Mouse (Mus musculus) kidney, adult 18-20 months (tissue): ENCODE measurements around the gene Fbxl14.
"Not testable (repeated sequence)": the region's sequence is repeated elsewhere in the genome, so short reads cannot be mapped to it uniquely, and the experiment has no call there.

Source experiments
- DNase-seq: peaks from one replicate; pipeline ENCODE4 v3.0.0; 2021

Fbxl14 gene

DNA sequence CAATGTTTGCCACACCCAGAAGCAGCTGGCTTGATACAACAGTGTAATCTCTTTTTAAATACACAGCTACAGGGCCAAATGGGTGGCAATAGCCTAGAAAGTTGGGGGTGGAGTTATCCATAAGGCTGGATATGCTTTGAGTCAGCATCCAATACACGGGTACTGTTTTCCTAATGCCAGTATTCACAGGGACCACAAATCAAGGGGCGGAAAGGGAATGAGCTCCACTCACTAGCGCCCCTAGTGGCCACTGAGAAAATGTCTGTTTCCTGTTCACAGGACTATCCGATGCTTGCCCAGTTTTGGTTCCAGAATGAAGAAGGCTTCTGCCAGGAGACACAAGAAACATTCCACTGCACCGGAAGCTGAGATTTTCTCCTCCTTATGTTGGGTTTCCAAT lies 7.3 kb upstream of the Fbxl14 start:
- peak; percentile 76 for DNase-seq

DNA sequence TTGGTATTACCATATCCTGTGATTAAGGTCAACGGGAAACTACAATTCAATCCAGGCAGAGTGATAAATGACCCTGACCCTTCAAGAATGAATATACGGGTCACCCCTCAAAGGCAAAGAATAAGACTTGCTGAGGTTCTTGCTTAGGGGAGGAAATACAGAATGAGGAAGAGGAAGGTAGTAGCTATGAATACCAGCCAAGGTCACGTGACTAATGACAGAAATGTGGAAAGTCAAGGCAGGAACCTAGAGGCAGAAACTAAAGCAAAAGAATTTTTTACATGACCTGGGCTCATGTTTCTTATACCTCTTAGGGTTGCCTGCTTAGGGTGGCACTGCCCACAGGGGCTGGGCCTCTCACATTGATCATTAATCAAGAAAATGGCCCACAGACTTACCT lies 6.8 kb upstream of the Fbxl14 start:
- DNase-seq, result no peak

DNA sequence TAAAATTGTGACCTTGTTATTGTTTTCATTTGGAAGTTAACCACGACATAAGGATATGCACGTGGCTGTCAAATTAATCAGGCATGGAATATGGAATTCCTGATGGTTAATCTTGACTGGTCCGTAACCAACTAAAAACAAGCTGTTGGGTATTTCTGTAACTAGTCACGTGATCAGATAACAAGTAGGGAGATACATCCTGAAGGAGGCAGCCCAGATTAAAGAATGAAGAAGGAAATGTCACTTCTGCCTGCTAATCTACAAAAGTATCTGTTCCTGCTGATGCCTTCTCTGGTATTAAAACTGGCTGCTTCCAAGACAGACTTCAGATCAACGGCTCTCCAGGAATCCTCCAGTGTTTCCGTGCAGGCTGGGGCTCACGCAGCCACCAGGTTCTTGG lies 6.0 kb upstream of the Fbxl14 start:
- no peak for DNase-seq

DNA sequence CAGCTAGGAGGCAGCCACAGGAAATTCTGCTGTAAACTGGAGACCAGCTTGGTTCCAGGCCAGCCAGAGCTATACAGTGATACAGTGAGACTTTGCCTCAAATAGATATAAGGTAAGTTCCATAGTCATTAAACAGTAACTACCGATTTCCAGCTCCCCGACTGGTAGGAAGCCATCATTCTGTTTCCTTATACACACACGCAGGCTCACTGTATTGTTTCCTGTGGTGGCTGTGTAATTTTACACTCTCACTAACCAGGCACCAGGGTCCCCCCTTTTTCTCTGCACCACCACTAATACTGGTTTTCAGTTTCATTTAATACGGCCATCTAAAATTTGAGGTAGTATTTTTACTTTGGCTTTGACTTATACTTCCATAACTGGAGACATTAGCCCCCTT lies 5.5 kb upstream of the Fbxl14 start:
- no peak for DNase-seq

DNA sequence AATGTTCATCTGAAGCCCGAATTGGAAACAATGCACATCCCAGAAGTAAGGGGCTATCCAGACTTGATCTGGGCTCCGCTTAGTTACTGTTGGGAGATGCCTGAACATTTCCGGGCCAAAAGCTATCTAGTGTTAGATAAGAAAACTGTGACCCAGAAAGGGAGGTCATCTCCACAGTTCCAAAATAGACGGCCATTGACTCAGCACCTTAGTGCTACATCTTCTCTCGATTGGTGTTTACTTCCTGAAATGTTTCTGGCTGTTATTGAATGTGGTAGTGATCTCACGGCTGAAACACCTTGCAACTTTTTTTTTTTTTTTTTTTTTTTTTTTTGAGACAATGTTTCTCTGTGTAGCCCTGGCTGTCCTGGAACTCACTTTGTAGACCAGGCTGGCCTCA lies 3.5 kb upstream of the Fbxl14 start:
- DNase-seq, result no peak

DNA sequence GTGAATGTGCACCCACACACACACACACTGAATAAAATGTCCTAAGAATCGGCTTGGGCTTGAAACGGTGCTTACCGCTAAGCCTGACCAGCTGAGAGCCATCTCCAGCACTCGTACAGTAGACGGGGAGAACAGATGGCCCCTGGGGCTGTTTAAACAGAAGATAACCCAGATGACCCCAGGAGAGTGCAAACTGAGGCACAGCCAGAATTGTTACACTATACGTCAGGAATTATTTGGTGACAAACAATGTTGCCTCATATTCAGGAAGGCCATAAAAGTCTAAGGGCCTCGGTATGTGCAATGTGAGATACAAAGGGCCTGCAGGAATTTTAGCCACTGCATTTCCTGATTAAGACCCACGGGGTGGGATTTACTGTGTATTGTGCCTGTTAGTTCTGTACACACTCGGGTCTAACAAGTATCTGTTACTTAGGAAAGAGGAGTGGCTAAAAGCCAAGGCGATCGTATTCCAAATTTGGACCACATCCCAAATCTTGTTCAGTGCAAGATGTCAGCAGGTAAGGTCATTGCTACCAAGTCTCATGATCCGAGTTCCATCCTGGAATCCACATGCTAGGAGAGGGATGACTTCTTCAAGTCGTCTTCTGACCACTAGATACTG lies 1.7 kb upstream of the Fbxl14 start:
- DNase-seq, result no peak

DNA sequence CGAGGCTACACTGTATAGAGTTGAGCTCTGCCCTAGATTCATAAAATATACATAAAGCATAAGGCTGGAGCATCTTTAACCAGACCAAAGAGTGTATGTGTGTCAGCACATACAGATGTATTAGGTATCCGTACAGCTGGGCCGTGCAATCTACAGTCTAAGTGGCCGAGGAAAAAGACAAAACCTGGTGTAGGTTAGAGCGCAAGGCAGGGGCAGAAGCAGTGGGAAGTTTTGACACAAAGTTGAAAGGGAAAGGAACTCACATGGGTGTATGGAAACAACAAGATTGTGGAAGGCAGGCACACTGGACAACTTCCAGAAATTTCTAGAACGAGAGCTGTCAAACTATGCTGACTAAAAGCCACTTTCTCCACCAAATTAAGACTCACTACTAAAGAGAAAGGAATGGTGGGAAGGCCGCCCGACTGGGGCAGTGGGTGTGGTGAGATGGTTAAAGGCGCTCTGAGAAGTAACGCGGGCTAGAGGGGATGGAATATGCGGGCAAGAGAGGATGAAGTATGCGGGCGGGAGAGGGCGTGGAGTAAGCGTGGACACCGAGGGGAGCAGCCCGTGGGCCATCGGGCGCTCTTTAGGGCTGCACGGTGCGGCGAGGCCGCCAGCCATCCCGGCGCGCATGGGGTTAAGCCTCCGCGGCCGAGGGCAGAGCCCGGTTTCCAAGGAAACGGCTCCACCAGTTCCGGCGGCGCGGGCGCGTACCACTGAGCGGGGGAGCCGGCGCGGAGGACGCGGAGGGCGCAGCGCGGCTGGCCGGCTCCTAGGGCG lies 717 bp upstream of the Fbxl14 start:
- peak; percentile 94 for DNase-seq

DNA sequence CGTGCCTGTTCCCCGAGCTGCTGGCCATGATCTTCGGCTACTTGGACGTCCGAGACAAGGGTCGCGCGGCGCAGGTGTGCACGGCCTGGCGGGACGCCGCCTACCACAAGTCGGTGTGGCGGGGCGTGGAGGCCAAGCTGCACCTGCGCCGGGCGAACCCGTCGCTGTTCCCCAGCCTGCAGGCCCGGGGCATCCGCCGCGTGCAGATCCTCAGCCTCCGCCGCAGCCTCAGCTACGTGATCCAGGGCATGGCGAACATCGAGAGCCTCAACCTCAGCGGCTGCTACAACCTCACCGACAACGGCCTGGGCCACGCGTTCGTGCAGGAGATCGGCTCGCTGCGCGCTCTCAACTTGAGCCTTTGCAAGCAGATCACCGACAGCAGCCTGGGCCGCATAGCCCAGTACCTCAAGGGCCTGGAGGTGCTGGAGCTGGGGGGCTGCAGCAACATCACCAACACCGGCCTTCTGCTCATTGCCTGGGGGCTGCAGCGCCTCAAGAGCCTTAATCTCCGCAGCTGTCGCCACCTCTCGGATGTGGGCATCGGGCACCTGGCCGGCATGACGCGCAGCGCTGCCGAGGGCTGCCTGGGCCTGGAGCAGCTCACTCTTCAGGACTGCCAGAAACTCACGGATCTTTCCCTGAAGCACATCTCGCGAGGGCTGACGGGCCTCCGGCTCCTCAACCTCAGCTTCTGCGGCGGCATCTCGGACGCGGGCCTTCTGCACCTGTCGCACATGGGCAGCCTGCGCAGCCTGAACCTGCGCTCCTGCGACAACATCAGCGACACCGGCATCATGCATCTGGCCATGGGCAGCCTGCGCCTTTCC lies 623 bp downstream of the Fbxl14 start:
- DNase-seq, result peak; percentile 75

DNA sequence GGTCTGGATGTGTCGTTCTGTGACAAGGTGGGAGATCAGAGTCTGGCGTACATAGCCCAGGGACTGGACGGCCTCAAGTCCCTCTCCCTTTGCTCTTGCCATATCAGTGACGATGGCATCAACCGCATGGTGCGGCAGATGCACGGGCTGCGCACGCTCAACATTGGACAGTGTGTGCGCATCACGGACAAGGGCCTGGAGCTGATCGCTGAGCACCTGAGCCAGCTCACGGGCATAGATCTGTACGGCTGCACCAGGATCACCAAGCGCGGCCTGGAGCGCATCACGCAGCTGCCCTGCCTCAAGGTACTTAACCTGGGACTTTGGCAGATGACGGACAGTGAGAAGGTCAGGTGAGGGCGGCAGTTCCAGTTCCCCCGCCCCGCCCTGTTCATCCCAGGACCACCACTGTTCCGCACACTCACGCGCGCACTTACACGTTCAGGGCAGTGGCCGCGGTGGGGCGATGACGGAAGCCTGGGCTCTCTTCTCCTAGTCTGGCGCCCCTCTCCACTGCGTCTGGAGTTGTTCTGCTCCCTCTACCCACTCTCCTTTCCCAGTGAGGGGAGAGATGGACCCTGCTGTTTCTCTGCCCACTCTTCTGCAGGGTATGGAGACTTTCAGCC lies 1.4 kb downstream of the Fbxl14 start:
- peak; percentile 41 for DNase-seq

DNA sequence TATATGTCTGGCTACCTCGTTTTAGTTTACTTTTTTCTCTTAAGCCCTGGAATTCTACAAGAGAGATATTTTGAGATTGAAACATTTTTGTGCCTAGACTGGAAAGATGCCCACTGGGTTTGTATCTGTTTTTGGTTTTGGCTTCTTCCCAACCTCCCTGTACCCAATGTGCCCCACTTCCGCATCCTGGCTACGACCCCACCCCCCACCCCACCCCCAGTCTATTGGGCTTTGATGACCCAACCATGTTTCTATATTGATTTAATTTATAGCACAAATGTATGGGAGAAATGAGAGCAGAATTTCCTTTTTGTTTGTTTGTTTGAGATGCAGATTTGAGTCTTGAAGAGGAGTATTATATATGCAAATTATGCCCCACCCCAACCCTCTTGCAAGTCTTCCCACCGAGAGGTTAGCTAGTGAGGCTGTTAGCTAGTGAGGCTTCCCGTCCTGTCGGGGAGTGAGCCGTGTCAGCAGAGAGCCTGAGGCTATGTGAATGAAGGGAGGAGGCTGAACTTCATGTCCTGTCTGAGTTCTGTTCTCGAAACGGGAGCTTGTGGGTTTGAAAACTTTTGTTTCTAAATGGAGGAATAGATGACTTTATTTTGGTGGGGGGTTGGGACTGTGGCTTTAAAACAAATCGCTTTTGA lies 2.4 kb downstream of the Fbxl14 start:
- DNase-seq, result not testable (repeated sequence)

DNA sequence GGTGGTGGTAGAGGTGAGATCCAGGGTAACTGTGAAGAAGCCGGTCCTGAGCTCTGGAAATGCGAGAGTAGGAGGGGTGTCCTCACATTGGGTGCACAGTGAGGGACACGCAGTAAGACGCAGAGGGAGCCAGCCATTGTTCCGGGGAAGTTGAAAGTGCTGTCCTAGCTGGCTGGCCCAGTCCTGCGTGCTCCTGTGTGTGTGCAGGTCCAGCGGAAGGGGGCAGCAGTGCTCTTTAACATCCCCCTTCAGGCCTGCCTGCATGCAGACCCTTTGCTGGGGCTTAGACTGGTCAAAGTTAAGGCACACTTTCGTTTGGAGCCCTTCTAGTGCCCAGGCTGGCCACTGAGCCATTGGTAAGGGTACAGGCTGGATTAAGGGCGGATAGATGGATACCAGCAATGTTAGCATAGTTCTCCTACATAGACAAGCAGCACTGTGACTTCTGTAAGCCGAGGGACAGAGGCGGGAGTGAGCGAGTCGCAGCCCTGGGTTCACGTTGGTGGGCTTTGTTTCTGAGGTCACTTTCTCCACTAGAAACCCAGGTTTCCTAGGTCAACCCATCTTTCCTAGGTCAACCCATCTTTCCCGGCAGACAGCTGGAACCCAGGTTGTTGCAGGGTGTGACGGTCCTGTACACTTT lies 3.6 kb downstream of the Fbxl14 start:
- peak; percentile 51 for DNase-seq

DNA sequence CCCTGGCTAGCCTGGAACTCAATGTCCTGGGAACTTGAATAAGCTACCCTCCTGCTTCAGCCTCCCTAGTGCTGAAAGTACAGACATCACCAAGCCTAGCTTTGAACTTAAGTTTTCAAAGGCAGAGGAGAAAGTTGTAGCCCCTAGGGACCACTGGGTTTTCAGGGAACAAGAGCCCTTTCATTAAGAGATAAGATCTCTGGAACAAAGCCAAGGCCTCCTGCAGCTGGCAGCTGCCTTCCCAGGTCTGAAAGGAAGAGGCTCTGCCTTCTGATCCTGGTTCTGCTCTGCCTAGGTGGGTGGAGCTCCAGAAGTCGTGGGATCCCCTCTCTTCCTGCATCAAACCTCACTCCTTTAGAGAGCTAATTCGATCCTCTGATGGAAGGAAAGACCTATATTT lies 6.0 kb downstream of the Fbxl14 start:
- no peak for DNase-seq

DNA sequence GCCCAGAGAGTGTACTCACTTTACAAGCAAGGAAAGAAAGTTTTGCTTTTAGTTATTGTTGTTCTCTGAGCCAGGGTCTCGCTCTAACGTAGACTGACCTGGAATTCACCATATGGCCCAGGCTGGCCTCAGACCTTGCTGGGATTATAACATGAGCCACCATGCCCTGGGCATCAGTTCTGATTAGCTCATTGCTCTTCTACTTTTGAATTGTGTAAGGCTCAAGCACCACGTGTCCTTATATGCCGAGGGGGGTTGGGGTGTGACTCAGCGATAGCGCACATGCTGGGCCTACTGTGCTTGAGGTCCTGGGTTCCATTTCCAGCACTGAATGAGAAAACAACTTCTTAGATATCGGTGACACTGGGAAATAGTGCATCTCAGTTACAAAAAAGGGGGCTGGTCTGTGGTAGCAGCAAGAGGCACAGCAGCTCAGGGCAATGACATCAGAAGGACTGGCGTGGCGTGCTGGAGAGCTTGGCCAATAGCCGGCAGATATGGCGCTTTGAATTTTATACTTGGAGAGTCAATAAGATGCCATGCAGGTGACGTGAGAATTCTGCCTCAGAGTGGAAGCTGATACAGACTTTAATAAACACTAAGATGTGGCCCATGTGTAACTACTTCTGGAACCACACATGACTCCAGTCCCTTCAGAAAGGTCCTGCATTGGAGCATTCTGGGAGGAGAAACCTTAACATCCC lies 7.1 kb downstream of the Fbxl14 start:
- no peak for DNase-seq

DNA sequence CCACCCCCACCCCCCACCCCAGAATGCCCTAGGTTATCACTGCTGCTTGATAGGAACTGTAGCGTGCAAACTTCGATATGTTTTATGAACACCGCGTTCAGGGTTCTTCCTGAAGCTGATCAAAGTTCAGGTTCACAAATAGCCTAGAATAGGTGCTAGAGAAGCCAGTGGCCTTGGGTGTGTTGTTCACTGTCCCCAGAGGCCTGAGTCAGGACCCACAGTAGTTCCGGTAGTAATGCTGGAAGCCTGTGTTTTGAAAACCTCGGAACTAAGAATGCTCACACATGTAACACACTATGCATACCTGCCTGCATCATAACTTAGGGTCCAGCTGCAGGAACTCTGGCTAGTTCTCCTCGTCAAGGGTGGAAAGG lies 7.6 kb downstream of the Fbxl14 start:
- DNase-seq, result no peak

DNA sequence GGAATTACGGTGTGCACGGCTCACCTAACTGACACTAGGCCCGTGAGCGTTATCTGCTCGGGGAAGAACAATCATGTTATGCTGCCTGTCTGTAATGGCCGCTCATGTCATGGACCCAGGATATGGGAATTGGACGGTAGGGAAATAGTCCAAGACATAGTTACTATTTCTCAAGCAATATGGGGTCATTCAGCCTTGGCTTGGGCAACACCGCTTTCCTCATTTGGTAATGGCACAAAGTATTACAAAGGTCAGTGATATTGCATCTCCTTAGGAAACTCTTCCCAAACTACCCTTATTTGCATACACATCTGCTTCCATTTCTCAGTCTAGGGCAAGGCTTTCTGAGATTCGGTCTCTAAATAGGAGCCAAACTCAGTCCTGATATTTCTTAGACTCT lies 8.2 kb downstream of the Fbxl14 start:
- no peak for DNase-seq

DNA sequence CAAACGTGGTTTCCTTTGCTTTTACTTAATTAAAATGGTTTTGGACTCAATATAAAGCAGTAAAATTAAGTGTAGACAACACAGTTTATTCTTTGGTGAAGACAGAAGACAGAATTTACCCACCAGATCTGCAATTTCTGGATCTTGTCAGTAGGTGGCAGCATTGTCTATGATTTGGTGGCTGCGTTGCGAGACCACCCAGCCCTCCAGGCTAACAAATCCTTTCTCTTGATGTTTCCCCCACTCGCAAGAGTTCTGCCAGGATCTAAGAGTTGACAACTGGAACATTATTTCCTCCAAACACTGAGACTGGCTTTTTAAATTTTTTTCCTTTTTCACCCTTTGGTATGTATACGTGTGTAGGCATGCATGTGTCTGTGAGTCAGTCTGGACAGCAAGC lies 10.3 kb downstream of the Fbxl14 start:
- no peak for DNase-seq

DNA sequence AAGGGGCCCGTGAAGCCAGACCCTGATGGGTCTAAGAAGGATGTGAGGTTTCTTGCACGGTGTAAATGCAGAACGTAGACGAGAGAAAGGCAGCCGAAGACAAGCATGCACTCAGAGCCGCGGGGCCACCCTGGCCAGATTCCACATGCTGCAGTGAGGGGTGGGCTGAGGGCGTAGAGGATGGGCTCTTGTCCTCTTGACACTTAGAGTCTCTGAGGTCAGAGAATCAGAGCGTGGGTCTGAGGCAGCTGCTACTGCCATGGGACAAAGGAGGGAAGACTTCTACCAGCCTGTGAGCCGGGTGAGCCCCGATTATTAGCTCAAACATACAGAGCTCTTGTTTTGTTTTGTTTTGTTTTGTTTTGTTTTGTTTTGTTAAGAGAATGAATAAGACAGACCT lies 11.1 kb downstream of the Fbxl14 start:
- no peak for DNase-seq

DNA sequence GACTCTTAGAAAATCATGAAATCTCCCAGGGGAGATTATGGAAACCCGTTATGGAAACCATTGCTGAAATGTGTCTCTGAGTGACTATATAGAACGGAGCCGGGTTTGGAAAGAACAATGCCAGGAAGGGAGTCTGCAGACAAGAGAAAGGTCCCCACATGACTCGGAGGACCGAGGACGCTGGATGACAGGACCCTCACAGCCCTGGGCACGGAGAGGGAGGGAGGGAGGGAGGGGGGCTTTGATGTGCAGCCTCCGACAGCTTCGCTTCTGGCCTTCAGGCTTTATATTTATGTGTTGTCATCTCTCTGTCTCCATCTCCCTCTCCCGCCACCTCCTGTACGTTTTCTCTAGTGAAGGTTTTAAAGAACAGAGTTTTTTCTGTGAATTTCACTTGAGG lies 11.5 kb downstream of the Fbxl14 start:
- no peak for DNase-seq

DNA sequence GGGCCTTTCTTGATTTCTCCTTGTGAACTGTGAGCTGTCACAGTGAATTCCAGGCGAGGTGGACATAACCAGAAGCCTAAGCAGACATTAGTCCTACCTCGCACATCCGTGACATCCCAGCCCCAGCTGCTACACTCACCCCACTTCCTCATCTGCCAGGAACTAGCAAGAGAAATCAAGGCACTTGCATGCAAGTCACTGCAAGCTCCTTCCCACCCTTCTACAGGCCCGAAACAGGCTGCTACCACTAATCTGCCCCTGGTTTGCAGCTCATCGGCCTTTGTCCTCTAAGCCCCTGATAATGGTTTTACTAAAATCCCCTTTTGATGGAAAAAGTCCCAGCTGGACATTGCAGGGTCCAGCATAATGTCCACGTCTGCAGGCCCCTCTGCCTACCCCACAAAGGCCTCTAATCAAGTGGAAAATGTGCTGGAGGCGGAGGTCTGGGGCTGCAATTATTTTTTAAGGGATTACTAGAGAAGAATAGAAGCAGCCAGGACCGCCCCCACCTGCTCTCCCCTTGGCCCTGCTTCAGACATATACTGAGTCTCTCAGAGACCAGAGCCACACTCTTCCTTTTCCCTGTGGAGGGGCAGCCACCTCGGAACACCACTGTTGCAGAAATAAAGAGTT lies 12.6 kb downstream of the Fbxl14 start:
- DNase-seq, result no peak

DNA sequence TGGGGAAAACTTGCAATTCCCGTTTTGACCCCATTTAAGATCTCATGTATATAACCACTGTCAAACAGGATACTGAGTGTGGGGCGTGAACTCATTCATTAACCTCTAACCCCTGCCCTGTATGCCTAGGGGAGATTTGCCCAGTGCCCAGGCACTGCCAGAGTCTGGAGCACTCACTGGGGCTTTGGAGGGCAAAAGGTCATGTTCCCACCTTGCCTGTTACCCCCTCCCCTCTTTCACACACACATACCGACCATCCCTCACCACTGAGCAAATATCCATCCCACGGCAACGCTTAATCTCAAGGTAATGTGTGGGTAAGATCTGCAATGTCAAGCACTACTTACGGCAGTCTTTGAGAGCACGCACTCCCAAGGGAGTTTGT lies 13.2 kb downstream of the Fbxl14 start:
- no peak for DNase-seq

DNA sequence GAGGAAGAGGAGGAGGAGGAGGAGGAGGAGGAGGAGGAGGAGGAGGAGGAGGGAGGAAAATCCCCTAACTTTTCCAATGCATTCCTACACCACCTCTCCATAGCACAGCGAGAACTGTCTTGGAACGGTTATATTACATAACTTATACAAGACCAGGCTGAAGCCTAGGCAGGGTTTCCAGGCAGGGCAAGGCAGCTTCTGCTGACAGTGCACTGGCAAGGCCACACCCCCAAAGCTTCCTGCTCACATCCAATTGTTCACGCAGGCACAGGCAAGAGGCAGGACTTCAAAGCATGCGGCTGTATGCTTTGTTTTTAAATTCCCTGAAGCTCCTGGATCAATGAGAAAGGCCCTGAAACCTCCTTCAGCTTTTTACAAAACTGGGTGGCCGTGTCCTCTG lies 19.8 kb downstream of the Fbxl14 start:
- peak; percentile 49 for DNase-seq
